Mouse (Mus musculus) neural tube, embryonic 14.5 days (tissue): Measurements from ENCODE around the gene Prmt2. TPM values are rescaled to one million over a fixed set of nuclear protein-coding genes. Genes with fewer than 3 reads are reported as not detected.
A peak's percentile ranks its signal among the peaks of the same experiment; 100 is the strongest.

ENCODE experiments used
- ATAC-seq: fragments of 200-750 bp; cut with Nextera tagmentation; 2 replicates; pipeline ENCODE4 v1.8.0; 2017; ENCODE audit warnings: low read depth, mild to moderate bottlenecking, moderate TSS enrichment, moderate library complexity
- H3K27ac ChIP-seq: fragments of 300-500 bp; sonication (generic); 2 replicates; pipeline ENCODE4 v1.5.1; 2014; ENCODE audit warnings: low read depth, mild to moderate bottlenecking, control low read depth, low read length, moderate library complexity, mixed read lengths
- H3K27me3 ChIP-seq: fragments of 300-500 bp; sonication (generic); 2 replicates; pipeline ENCODE4 v1.6.1; 2014; ENCODE audit warnings: low read length; ENCODE audit not compliant: control insufficient read depth, insufficient read depth
- H3K36me3 ChIP-seq: fragments of 300-500 bp; sonication (generic); 2 replicates; pipeline ENCODE4 v1.6.1; 2014; ENCODE audit warnings: low read length, mixed read lengths; ENCODE audit not compliant: control insufficient read depth, insufficient read depth
- H3K4me1 ChIP-seq: fragments of 300-500 bp; sonication (generic); 2 replicates; pipeline ENCODE4 v1.6.1; 2014; ENCODE audit warnings: low read length; ENCODE audit not compliant: control insufficient read depth, insufficient read depth
- H3K4me2 ChIP-seq: fragments of 300-500 bp; sonication (generic); 2 replicates; pipeline ENCODE4 v1.6.1; 2014; ENCODE audit warnings: mild to moderate bottlenecking, low read depth, low read length, control low read depth
- H3K4me3 ChIP-seq: fragments of 300-500 bp; sonication (generic); 2 replicates; pipeline ENCODE4 v1.5.1; 2014; ENCODE audit warnings: low read depth, low read length, control low read depth, mixed read lengths
- H3K9ac ChIP-seq: fragments of 300-500 bp; sonication (generic); replicated peaks from 2 replicates; pipeline ENCODE4 v1.6.1; 2014; ENCODE audit warnings: low read depth, mild to moderate bottlenecking, control low read depth, low read length, mixed read lengths
- H3K9me3 ChIP-seq: fragments of 300-500 bp; sonication (generic); 2 replicates; pipeline ENCODE4 v1.6.1; 2016; ENCODE audit warnings: low read length; ENCODE audit not compliant: control insufficient read depth
- WGBS: fragments of 180-500 bp; shearing (Covaris S2); extraction: QIAGEN DNeasy Blood & Tissue Kit; methylation state at CpG from one replicate; pipeline ENCODE4 v1.1.7; 2014; 5-methylcytosine and 5-hydroxymethylcytosine counted together
- microRNA counts: library from miRNA; unstranded; fragments of <30 nt; microRNA quantifications from one replicate; lab custom pipeline; 2016
- microRNA-seq: library from miRNA; unstranded; fragments of <30 nt; microRNA quantifications from one replicate; pipeline ENCODE4, GENCODE M21; 2016
- polyA plus RNA-seq: library from polyadenylated mRNA; unstranded; fragments of >200 nt; fragmentation: Nextera tagmentation; extraction: Ambion mirVana; gene quantifications from 2 replicates; pipeline ENCODE4 v1.2.1, GENCODE M21; 2014

The Prmt2 gene
- polyA plus RNA-seq, 1 experiment from 2014 or later: 325 TPM

DNA sequence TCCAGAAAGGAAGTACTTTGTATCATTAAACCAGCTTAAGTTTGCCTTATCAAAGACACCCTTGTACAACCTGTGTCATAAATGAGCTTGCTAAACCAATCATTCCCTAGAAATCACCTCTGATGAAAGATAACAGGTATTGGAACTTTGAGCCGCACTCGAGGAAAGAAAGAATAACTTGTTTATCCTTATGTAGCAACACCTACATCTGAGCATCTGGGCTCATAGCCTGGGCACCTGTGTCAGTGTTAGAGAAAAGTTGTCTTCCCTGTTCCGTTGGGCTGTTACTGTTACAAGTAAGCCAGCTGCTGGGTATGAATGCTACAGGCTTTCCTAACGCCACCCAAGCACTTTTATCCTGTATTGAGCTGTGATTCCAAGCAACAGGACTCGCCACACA lies 80.1 kb downstream of the Prmt2 start:
- no peak overlapping the region for H3K4me3 ChIP-seq
- no peak overlapping the region for H3K4me2 ChIP-seq
- H3K9me3 ChIP-seq: no peaks in the 10 kb centered on the region
- H3K36me3 ChIP-seq: no peaks in the 10 kb centered on the region
- no peaks in the 10 kb centered on the region for H3K27me3 ChIP-seq
- WGBS: 84% methylated on average over 5 of the region's 5 CpGs
- H3K4me1 ChIP-seq: no peaks in the 10 kb centered on the region
- no peak overlapping the region for H3K9ac ChIP-seq
- H3K27ac ChIP-seq: no peak overlapping the region
- no peak for ATAC-seq

MicroRNAs within 50 kb of the gene (microRNA counts, 519-probe panel; counts per million panel counts)
- microRNA mmu-miR-678 (lab: Ali Mortazavi, UCI): 3,882 counts per million, percentile 39 among the panel's probes with 10 or more counts

Small RNA genes within 50 kb of the gene (microRNA-seq; reads per million reads assigned to microRNA genes)
- gene Mir678: not detected

Other genes with a start within 250 kb of the Prmt2 start
- 14.6 and 16.4 TPM in 2 replicates for gene Zfp280b, start 205.2 kb downstream of the Prmt2 start, polyA plus RNA-seq
- 0.08 TPM in 1 of 2 replicates, not detected in the other for gene Slc5a4b, start 126.9 kb downstream of the Prmt2 start, polyA plus RNA-seq
- gene Slc5a4a, start 90.4 kb downstream of the Prmt2 start, polyA plus RNA-seq: 0.09 TPM in 1 of 2 replicates, not detected in the other
- 2.1 and 5.7 TPM in 2 replicates for gene S100b, start 16.0 kb upstream of the Prmt2 start, polyA plus RNA-seq
- gene Dip2a, start 107.4 kb upstream of the Prmt2 start, polyA plus RNA-seq: 11.9 and 17.9 TPM in 2 replicates
- not detected in 2 replicates for gene AC141477.1, start 202.6 kb upstream of the Prmt2 start, polyA plus RNA-seq
- gene Pcnt, start 204.9 kb upstream of the Prmt2 start, polyA plus RNA-seq: 6.9 and 8.2 TPM in 2 replicates
- not detected in 2 replicates for gene 2610028H24Rik, start 211.2 kb upstream of the Prmt2 start, polyA plus RNA-seq
- gene Mcm3ap, start 231.1 kb upstream of the Prmt2 start, polyA plus RNA-seq: 67.8 and 75.8 TPM in 2 replicates
- gene Ybey, start 231.2 kb upstream of the Prmt2 start, polyA plus RNA-seq: 5.1 and 5.2 TPM in 2 replicates